Mouse (Mus musculus): Measurements from ENCODE around the gene Kcnma1.

DNA sequence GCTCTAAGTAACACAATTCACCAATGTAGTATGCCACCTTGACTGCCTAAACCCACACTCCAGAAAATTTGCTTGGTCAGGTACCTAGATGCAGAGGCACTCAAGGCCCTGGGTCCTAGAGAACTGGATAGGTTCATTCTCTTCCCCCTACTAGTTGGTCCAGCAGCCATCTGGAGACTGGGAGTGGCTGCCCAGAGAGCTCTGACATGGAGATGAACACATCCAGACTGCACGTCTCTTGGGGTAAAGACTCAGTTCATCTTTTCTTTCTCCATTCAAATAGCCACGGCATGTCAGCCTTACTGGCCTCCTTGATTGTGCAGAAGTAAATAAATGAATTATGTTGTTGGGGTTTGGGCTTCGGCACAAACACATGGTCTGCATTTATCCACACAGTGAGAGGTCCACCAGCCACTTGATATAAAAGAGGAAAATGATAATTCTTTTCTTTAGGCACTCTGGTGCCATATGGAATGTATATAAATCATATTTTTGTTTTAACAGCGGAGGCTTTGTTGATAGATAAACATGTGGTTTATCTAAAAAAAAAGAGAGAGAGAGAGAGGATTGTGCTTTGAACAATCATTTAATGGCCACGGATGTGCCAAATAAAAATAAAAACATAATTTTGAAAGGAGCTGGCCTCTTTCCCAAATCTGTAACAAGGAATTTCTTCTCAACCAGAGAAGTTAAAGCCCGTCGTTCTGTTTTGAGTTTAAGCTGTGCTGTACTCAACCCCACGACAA lies 520.4 kb downstream of the Kcnma1 start:
- no peak for TF ChIP-seq POLR2A (IDR thresholded peaks at IDR 0.05; ENCODE audit: low read depth, low read length)
- no peak for TF ChIP-seq CTCF (IDR thresholded peaks at IDR 0.05; ENCODE audit: extremely low read depth, insufficient read length, insufficient replicate concordance, low read depth, low read length)
